Mouse (Mus musculus) forebrain, embryonic 12.5 days (tissue): ENCODE measurements around the gene Aldh3b3. TPM values are rescaled to one million over a fixed set of nuclear protein-coding genes. Genes with fewer than 3 reads are reported as not detected.
"Not testable (repeated sequence)": the region's sequence is repeated elsewhere in the genome, so short reads cannot be mapped to it uniquely, and the experiment has no call there.

Experiments used
- ATAC-seq: fragments of 200-750 bp; cut with Nextera tagmentation; 2 replicates; pipeline ENCODE4 v1.8.0; 2017; ENCODE audit warnings: moderate TSS enrichment; ENCODE audit not compliant: low FRiP score
- H3K27ac ChIP-seq: fragments of 300-500 bp; sonication (generic); 2 replicates; pipeline ENCODE4 v1.5.1; 2016; ENCODE audit warnings: mild to moderate bottlenecking
- H3K27me3 ChIP-seq: fragments of 300-500 bp; sonication (generic); 2 replicates; pipeline ENCODE4 v1.6.1; 2016; ENCODE audit warnings: mild to moderate bottlenecking
- H3K36me3 ChIP-seq: fragments of 300-500 bp; sonication (generic); replicated peaks from 2 replicates; pipeline ENCODE4 v1.6.1; 2016; ENCODE audit warnings: mild to moderate bottlenecking
- H3K4me1 ChIP-seq: fragments of 300-500 bp; sonication (generic); 2 replicates; pipeline ENCODE4 v1.6.1; 2016
- H3K4me2 ChIP-seq: fragments of 300-500 bp; sonication (generic); 2 replicates; pipeline ENCODE4 v1.6.1; 2016; ENCODE audit warnings: mild to moderate bottlenecking, moderate library complexity
- H3K4me3 ChIP-seq: fragments of 300-500 bp; sonication (generic); replicated peaks from 2 replicates; pipeline ENCODE4 v1.5.1; 2016; ENCODE audit warnings: mild to moderate bottlenecking
- H3K9ac ChIP-seq: fragments of 300-500 bp; sonication (generic); 2 replicates; pipeline ENCODE4 v1.6.1; 2016; ENCODE audit warnings: mild to moderate bottlenecking
- H3K9me3 ChIP-seq: fragments of 300-500 bp; sonication (generic); 2 replicates; pipeline ENCODE4 v1.6.1; 2016
- WGBS: fragments of 180-500 bp; shearing (Covaris S2); methylation state at CpG from one replicate; pipeline ENCODE4 v1.1.7; 2016; 5-methylcytosine and 5-hydroxymethylcytosine counted together
- polyA plus RNA-seq: library from polyadenylated mRNA; unstranded; fragments of >200 nt; fragmentation: Nextera tagmentation; extraction: Ambion mirVana; gene quantifications from 2 replicates; pipeline ENCODE4 v1.2.1, GENCODE M21; 2016

Gene Aldh3b3
- polyA plus RNA-seq, 1 experiment from 2014 or later = not detected

DNA sequence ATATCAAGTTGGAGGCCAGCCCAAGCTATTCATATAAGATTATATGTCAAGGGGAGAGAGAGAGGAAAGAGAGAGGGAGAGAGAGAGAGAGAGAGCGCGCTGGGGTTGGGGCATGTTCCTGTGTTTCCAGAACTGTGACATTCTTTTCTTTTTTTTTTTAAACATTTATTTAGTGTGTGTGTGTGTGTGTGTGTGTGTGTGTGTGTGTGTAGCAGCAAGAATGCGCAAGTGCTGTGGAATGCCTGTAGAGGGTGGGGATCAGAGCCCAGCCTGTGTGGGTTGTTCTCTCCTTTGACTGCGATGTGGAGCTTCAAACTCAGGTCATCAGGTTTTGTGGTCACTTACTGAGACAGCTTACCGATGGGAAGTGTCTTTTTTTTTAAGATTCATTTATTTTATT, 1.8 kb downstream of the Aldh3b3 start:
- H3K4me2 ChIP-seq = no peak overlapping the region
- no peaks in the 10 kb centered on the region for H3K4me1 ChIP-seq
- H3K4me3 ChIP-seq = no peak overlapping the region
- H3K27me3 ChIP-seq = no peaks in the 10 kb centered on the region
- 91% methylated on average over 5 of the region's 5 CpGs for WGBS
- H3K27ac ChIP-seq = no peak overlapping the region
- H3K36me3 ChIP-seq = no peaks in the 10 kb centered on the region
- no peak for ATAC-seq
- H3K9ac ChIP-seq = no peak overlapping the region
- no peaks in the 10 kb centered on the region for H3K9me3 ChIP-seq

DNA sequence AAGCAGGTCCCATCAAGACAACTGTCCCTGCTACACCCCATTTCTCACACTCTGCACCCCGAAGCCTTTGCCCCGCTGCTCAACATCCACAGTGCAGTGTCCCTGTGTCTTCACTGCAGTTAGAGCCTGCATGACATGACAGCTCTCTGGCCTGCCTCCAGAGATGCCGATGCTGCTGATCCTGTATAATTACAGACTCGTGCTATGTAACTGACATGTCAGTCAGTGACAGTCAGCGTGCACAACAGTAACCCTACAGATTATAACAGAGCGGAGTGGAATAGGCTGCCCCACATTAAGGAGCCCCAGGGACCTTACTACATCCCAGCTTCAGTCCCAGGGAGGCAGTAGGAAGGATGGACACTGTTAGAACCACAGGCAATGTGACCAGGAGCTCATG, 3.4 kb downstream of the Aldh3b3 start:
- not testable (repeated sequence) for ATAC-seq, H3K36me3 ChIP-seq, H3K9ac ChIP-seq, H3K4me2 ChIP-seq, H3K27me3 ChIP-seq, H3K27ac ChIP-seq, H3K4me3 ChIP-seq, H3K4me1 ChIP-seq, H3K9me3 ChIP-seq
- WGBS = 86% methylated on average over 6 of the region's 6 CpGs

DNA sequence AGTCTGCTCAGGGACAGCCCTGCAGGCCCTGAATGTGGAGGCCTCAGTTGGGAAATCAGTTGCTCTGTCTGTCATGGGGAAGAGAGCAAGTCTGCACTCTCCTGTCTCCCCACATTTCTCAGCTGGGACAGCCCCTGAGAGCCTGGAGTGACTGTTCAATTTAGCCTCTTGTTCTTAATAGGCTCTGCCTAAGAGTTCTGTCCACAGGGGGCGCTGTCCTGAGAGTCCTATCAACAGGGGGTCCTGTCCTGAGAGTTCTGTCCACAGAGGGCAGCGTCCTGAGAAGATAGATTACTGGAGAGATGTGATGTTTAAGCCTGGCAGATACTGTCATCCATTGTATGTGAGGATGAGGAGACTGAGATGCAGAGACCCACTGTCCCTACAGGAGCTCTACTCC, 4.0 kb downstream of the Aldh3b3 start:
- ATAC-seq = no peak

DNA sequence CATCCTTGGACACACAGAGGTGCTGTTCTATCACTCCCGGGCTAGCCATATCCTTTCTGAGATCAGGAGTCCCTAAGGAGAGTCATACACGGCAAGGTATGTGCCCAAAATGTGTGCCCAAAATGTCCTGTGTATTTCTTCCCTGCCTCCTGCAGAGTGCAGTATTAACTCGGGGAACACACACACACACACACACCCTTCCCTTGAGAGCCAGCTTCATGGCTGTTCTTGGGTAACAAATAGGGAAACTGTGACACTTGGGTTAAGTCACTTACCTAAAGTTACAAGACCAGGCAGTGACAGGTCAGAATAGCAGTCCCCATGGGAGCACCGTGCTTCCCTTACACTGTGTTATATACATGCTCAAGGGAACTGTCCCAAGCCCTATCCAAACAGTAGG, 5.6 kb downstream of the Aldh3b3 start:
- H3K27me3 ChIP-seq = no peaks in the 10 kb centered on the region
- H3K9ac ChIP-seq = no peak overlapping the region
- no peaks in the 10 kb centered on the region for H3K36me3 ChIP-seq
- H3K9me3 ChIP-seq = no peaks in the 10 kb centered on the region
- H3K4me1 ChIP-seq = no peaks in the 10 kb centered on the region
- no peak for ATAC-seq
- no peak overlapping the region for H3K27ac ChIP-seq
- 76% methylated on average over 4 of the region's 4 CpGs for WGBS
- H3K4me2 ChIP-seq = no peak overlapping the region
- no peak overlapping the region for H3K4me3 ChIP-seq

More for the DNA sequence above, 4.0 kb downstream of the Aldh3b3 start:
- Histone ChIP-seq H3K4me1 (no peaks in the 10 kb centered on the region), H3K4me3 (no peak overlapping the region), H3K9ac (no peak overlapping the region), H3K27me3 (no peaks in the 10 kb centered on the region), H3K9me3 (no peaks in the 10 kb centered on the region), H3K27ac (no peak overlapping the region), H3K36me3 (no peaks in the 10 kb centered on the region), H3K4me2 (no peak overlapping the region)
- WGBS = 14% methylated on average over 2 of the region's 2 CpGs

DNA sequence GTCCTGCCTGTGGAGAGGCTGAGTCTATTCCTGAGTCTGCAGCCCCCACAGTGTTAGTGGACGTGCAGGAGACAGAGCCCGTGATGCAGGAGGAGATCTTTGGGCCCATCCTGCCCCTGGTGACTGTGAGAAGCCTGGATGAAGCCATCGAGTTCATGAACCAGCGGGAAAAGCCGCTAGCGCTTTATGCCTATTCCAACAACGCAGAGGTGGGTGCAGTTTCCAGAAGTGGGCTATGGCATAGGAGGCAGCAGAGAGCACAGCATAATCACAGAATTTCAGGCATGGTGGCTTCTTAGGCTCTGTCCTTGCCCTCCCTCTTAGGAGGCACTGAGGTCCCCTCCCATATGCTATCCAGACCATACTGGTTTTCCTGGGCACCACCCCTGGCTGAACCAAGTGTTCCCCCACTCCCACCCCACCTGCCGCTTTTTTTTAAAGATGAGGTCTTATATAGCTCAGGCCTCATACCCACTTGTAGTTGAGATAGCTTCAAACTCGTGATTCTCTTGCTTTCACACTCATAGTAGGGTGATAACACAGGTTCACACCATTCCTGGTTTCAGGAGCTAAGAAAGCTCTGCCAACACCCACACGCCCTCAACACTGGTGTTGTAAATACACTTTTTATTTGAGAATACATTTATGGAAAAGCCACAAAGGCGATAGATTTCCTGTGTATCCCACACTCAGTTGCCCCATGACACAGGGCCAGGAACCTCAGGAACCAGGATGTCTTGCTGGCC, 8.1 kb downstream of the Aldh3b3 start:
- Histone ChIP-seq H3K27me3 (no peaks in the 10 kb centered on the region), H3K4me3 (no peak overlapping the region), H3K4me2 (no peak overlapping the region), H3K27ac (no peak overlapping the region), H3K9me3 (no peaks in the 10 kb centered on the region), H3K9ac (no peak overlapping the region), H3K36me3 (no peaks in the 10 kb centered on the region), H3K4me1 (no peaks in the 10 kb centered on the region)
- ATAC-seq = no peak
- WGBS = 65% methylated on average over 11 of the region's 11 CpGs

DNA sequence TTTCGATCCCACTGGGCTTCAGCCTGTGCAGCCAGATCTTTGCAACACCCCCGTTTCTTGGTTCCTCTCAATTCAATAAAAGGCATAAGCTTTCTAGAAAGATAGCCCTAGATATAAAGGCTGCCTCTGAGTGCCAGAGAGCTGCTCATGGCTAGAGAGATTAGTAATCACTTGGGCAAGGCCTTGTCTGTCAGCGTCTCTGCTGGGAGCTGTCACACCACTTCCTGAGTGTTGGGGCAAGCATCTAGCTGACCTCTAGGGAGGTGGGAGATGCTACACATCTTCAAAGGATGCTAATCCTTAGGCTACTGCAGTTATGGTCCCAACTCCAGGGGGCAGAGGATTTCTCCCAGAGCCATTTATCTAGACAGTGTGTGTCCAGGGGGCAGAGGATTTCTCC, 8.8 kb downstream of the Aldh3b3 start:
- WGBS = 70% methylated on average over 3 of the region's 3 CpGs
- Histone ChIP-seq H3K9ac (no peak overlapping the region), H3K27me3 (no peaks in the 10 kb centered on the region), H3K4me1 (no peaks in the 10 kb centered on the region), H3K4me2 (no peak overlapping the region), H3K27ac (no peak overlapping the region), H3K9me3 (no peaks in the 10 kb centered on the region), H3K4me3 (no peak overlapping the region), H3K36me3 (no peaks in the 10 kb centered on the region)
- no peak for ATAC-seq

DNA sequence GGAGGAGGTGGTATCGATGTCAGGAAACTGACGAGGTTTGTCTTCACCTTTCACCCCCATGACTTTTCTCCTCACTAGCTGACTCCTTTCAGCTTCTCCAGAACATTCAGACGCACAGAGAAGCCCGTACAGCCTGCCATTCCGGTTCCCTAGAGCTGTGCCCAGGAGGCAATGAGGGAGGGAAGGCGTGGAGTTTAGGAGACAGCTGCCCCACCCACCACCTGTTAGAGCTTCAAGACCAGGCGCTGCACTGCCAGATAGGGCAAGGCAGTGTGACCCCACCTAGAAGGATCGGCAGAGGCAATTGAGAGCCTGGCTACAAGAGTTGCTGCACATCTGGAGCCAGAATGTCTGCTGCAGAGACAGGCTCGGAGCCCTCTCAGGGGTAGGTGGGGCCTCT, 13.8 kb downstream of the Aldh3b3 start, which contains the start of gene Aldh3b2:
Gene Aldh3b2, plus strand, starts transcription at position 100 of the 400 bp plus-strand sequence.
- 60% methylated on average over 9 of the region's 9 CpGs for WGBS
- no peak for ATAC-seq
- H3K4me3 ChIP-seq = no peak within 1 kb of the TSS

DNA sequence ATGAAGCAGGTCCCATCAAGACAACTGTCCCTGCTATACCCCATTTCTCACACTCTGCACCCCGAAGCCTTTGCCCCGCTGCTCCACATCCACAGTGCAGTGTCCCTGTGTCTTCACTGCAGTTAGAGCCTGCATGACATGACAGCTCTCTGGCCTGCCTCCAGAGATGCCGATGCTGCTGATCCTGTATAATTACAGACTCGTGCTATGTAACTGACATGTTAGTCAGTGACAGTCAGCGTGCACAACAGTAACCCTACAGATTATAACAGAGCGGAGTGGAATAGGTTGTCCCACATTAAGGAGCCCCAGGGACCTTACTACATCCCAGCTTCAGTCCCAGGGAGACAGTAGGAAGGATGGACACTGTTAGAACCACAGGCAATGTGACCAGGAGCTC, 16.2 kb downstream of the Aldh3b3 start:
- H3K4me2 ChIP-seq, H3K9ac ChIP-seq, H3K27ac ChIP-seq, ATAC-seq, H3K4me3 ChIP-seq, H3K4me1 ChIP-seq, H3K36me3 ChIP-seq, H3K27me3 ChIP-seq, H3K9me3 ChIP-seq: not testable (repeated sequence)
- 87% methylated on average over 6 of the region's 6 CpGs for WGBS

More for the DNA sequence above, 13.8 kb downstream of the Aldh3b3 start, which contains the start of gene Aldh3b2:
- Histone ChIP-seq H3K9ac (no peak within 1 kb of the TSS), H3K4me2 (no peak within 1 kb of the TSS), H3K27me3 (no peaks in the 10 kb centered on the region), H3K27ac (no peak within 1 kb of the TSS), H3K4me1 (no peaks in the 10 kb centered on the region), H3K36me3 (no peaks in the 10 kb centered on the region), H3K9me3 (no peaks in the 10 kb centered on the region)

DNA sequence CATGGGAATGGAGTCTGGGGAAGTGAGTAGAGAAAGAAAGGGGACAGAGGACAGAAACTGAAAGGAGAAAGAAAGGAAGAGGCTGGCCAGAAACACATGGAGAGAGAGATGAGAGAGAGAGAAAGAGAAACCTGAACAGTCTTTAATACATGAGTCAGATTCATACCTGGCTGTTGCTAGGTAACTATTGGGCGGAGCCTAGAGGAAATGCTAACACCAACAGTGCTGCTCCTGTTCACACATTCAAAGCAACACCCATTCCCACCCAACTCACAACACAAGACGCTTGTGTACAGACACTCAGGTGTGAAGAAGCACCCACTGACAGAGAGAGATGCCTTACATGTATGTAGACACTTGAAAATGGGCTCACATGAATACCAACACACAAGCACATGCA, 17.4 kb downstream of the Aldh3b3 start:
- WGBS = 91% methylated on average over 2 of the region's 2 CpGs
- H3K9me3 ChIP-seq = no peaks in the 10 kb centered on the region
- H3K4me3 ChIP-seq = no peak overlapping the region
- no peak overlapping the region for H3K4me2 ChIP-seq
- no peaks in the 10 kb centered on the region for H3K4me1 ChIP-seq
- H3K36me3 ChIP-seq = no peaks in the 10 kb centered on the region
- no peak for ATAC-seq
- no peak overlapping the region for H3K27ac ChIP-seq
- H3K9ac ChIP-seq = no peak overlapping the region
- no peaks in the 10 kb centered on the region for H3K27me3 ChIP-seq

DNA sequence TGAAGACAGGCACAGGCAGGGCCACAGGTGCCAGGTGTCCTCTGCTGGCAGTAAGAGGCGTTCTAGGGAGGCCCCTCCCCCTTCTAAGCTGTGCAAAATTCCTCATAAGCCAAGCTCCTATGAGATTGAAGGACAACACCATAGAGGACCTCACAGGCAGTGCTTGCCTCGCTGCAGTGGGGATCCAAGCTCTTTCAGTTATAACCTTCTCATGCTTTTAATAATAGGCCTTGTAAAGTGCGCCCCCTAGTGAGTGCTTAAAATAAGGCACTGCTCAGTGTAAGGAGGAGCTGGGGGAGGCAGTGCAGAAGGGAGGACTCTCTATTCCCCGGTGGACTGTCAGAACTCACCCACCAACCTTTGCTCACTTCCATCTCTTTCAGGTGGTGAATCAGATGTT, 21.9 kb downstream of the Aldh3b3 start:
- ATAC-seq = peak; percentile 68
- Histone ChIP-seq H3K4me1 (peaks cover 14% of the 10 kb centered on the region), H3K9me3 (no peaks in the 10 kb centered on the region), H3K27ac (no peak overlapping the region), H3K27me3 (no peaks in the 10 kb centered on the region), H3K9ac (no peak overlapping the region), H3K4me3 (no peak overlapping the region), H3K4me2 (no peak overlapping the region), H3K36me3 (no peaks in the 10 kb centered on the region)
- WGBS = 16% methylated on average over 4 of the region's 4 CpGs

DNA sequence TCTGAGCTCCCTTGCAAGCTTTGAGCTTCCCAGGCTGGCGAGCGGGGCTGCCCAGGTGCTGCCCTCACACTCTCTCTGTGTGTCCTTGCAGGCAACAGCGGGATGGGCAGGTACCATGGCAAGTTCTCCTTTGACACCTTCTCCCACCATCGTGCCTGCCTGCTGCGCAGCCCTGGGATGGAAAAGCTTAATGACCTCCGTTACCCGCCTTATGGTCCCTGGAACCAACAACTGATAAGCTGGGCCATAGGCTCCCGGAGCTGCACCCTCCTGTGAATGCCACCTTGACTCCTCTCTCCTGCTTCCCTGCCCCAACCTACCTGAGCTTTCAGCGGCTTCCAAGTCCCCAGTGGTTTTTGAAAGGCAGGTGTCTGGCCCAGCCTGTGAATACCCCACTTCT, 22.5 kb downstream of the Aldh3b3 start:
- Histone ChIP-seq H3K9ac (no peak overlapping the region), H3K27me3 (no peaks in the 10 kb centered on the region), H3K36me3 (no peaks in the 10 kb centered on the region), H3K9me3 (no peaks in the 10 kb centered on the region), H3K4me2 (no peak overlapping the region), H3K4me3 (no peak overlapping the region), H3K27ac (no peak overlapping the region), H3K4me1 (peaks cover 17% of the 10 kb centered on the region)
- ATAC-seq = no peak
- WGBS = 79% methylated on average over 9 of the region's 9 CpGs

DNA sequence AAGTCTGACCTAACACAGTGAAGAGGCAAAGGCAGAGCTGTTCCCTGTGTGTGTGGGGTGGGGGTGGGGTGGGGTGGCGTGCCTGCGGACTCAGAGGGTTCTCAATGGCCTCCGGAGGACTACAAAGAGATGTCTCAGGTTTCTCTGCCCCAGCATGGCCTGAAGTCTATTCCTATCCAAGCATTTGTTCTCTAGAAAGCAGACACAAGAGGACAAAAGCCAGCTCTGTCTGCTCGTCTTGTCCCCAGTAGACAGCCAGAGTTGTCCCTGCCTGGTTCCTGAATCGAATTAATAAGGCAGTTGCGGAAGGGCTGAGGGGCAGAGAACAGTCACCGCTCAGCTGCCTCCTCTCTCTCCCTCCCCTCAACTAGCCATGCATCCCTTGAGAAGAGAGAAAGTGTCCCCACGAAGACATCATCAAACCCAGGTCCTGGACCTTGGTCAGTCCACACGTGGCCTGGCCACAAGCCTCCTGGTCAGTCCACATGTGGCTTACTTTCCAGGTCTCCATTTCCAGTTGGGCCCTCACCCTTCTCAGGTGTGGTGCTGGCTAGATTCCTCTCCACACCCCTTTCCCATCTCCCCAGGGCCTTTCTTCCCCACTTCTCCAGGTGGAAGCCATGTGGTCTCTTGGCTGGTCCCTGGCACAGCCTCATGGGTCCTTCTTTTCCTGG, 25.2 kb downstream of the Aldh3b3 start:
- Histone ChIP-seq H3K4me1 (peaks cover 17% of the 10 kb centered on the region), H3K27me3 (no peaks in the 10 kb centered on the region), H3K9me3 (peaks cover 3% of the 10 kb centered on the region; the same call in 1 of the 2 replicates), H3K27ac (no peak overlapping the region), H3K9ac (no peak overlapping the region), H3K4me3 (no peak overlapping the region), H3K4me2 (no peak overlapping the region), H3K36me3 (no peaks in the 10 kb centered on the region)
- no peak for ATAC-seq
- 36% methylated on average over 9 of the region's 9 CpGs for WGBS

DNA sequence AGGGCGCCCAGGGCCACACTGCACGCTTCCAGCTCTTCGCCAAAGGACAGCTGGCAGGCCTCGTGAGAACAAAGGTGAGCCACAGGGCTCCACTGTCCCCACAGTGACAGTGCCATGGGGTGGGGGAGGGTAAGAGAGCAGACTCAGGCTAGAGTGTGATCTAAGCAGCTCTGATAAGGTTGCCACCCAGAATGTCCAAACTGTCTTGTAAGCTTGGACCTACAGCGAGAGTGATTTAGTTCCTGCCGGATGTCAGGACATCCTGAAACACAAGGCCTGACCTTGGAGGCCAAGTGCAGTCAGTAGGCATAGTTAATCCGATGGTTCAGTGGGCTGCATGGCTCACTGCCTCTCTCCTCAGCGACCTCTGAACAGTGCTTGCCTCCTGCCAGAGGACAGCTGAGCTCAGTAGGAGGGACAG, 26.8 kb downstream of the Aldh3b3 start:
- no peaks in the 10 kb centered on the region for H3K27me3 ChIP-seq
- no peak for ATAC-seq
- no peak overlapping the region for H3K27ac ChIP-seq
- no peak overlapping the region for H3K9ac ChIP-seq
- H3K4me2 ChIP-seq = no peak overlapping the region
- no peak overlapping the region for H3K4me3 ChIP-seq
- WGBS = 29% methylated on average over 8 of the region's 8 CpGs
- H3K36me3 ChIP-seq = no peaks in the 10 kb centered on the region
- peaks cover 17% of the 10 kb centered on the region for H3K4me1 ChIP-seq
- H3K9me3 ChIP-seq = peaks cover 6% of the 10 kb centered on the region; the same call in 1 of the 2 replicates
